Mouse (Mus musculus) left cerebral cortex, postnatal 4 days (tissue): Measurements from ENCODE around the gene Rexo4. TPM values are rescaled to one million over a fixed set of nuclear protein-coding genes. Genes with fewer than 3 reads are reported as not detected.

Source experiments
- DNase-seq: peaks from one replicate; pipeline ENCODE4 v3.0.0-alpha.2; 2022
- intact Hi-C: fragments of 180-260 bp; cut with DNase I; formaldehyde crosslinking; loops from one replicate; pipeline ENCODE4 v1.15.1; 2025
- total RNA-seq, 2 experiments: library from RNA; stranded (reverse); gene quantifications; 2 replicates each; pipeline ENCODE4 v1.2.3; 2021

Rexo4 gene
- total RNA-seq, 2 experiments from 2014 or later, result 50.9 to 61.6 TPM

DNA sequence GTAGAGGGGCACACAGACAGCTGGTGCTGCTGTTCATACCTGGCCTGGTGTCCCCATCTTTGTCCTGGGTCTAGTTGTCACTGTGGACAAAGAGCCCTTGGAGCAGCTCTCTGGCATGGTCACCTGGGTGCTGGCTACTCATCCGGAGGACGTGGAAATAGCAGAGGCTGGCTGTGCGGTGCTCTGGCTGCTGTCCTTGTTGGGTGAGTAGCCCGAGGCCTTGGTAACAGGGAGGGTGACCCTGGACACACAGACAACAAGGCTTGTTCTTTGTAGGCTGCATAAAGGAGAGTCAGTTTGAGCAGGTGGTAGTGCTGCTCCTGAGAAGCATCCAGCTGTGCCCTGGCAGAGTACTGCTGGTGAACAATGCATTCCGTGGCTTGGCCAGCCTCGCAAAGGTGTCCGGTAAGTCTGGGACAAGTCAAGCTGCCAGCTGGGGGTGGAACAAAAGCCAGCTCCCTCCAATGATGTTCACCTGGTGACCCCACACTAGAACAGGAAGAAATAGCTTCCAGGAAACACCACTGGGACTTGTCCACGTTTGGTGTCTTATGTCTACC, 12.8 kb downstream of the Rexo4 start:
- intact Hi-C loops, result no loop called here
- no peak for DNase-seq

DNA sequence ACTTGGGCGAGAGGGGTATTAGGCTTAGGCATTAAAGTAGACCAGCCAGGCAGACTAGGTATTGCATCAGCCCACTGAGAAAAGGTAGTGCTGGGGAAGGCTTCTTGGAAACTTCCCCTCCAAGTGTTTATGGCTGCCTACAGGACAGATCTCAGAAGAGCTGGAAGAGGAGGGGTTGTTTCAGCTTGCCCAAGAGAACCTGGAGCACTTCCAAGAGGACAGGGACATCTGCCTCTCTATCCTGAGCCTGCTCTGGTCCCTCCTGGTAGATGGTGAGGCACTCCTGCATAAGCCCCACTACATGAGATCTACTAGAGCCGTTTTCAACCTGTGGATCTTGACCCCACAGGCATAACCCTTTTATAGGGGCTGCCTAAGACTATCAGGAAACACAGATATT, 13.8 kb downstream of the Rexo4 start:
- intact Hi-C loops, result no loop called here
- no peak for DNase-seq

DNA sequence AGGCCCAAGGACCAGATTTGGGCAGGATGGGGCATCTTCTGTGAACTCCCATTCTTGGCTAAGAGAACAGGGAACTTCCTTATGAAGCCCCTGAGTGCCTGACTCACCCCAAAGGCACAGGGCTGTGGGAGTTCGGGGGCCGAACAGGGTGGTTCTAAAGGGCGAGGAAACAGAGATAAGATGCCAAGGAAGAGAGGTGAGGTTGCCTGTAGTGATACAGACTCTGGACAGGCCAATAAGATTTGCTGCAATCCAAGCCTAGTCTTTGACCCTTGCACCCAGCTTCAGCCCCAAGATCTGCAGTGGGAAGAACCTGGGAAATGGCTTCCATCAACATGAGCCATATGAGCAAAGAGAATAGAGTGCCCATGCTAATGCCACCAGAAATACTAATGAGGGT, 20.9 kb downstream of the Rexo4 start:
- intact Hi-C loops, result no loop called here
- DNase-seq, result no peak

DNA sequence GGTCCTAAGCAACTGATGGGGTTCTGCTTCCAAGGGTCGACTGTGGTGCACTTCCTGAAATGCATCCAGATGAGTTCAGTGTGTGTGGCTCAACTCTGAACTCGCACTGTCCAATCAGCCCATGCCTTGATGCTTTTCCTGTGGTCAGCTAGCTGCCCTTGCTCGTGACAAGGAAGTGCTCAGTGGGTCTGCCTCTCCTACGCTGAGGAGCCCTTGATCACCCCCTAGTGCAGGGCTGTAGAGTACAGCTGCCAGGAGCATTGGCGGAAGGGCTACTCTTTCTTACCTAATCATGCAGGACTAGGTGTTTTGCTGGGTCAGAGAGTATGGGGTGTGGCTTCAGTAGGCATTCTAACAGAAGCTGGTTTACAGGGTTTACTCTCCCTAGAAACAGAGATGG, 22.6 kb downstream of the Rexo4 start:
- DNase-seq, result no peak
- intact Hi-C loops, result no loop called here

DNA sequence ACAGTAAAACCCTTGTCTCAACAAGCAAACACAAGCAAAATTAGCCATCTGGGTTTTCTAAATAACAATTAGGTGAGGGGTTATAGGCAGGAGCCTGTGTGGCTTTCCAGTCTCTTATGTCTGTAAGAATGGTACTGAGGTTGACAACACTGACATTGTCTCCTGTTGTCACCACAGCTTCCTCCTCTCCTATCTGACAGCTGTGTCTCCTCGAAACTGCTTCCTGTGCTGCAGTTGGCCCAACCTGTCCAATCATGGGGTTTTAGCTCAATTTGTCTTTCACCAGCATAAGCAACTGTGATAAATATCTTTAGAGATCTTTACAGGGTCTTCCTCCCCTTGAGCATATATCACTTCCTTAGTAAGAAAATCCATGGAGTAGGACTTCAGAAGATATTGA, 27.8 kb downstream of the Rexo4 start:
- no peak for DNase-seq
- intact Hi-C loops, result loop anchor here (10.0 kb wide), 1 partner anchor 98 kb away; no protein-coding TSS in a partner anchor

DNA sequence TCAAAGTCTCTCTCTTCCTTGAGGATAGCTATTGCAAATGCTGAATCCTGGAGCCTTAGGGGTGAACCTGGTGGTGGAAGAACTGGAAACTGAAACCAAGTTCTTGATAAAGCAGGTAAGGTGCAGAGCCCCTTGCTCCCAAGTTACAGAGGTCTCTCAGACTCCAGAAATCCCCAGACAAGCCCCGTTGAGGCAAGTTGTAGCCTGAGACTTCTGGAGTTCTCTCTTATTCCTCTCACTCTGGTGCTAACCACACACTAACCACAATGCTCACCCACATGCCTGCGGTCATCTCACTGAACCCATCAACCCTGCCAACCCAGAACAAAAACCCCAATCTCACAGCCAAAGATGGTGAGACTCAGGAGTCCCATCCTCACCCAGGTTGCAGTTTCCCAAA, 28.9 kb downstream of the Rexo4 start:
- intact Hi-C loops, result loop anchor here (10.0 kb wide), 1 partner anchor 100 kb away; no protein-coding TSS in a partner anchor
- DNase-seq, result no peak

DNA sequence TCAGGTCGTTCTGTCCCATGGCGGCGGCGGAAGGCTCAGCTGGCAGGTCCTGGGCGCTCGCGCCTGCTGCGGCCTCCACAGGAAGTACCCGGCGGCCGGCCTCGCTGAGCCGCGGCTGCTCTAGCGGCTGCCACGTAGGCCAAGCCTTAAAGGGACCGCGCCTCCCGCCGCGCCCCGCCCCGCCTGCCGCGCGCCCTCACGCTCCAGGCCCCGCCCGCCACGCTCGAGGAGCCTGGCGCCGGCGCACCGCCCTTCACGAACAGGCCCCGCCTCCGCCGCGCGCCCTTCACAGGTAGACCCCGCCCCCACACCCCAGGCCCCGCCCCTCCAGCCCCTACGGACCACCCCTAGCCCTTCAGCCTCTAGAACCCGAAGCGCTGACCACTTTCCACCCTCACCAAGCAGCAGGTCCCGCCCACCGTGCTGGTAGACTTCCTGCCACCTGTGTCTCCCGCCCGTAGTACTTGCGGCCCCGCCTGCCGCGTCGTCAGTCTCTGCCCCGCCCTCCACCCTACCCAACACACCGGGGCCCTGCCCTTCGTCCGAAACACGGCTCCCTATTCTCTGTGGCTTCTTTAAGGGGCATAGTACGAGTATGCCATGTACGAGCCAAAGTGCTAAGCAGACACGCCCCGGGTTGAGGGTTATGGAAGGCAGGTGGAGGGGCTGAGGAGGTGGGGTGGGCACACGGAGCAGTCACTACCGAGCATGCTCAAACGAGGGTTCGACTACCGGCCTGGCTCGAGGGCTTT, 30.7 kb downstream of the Rexo4 start, which contains the start of the genes Surf4 and Stkld1:
TSS of gene Surf4 (minus strand) at position 625 of the 752 bp plus-strand sequence.
TSS of gene Stkld1 (plus strand) at position 744 of the 752 bp plus-strand sequence.
- DNase-seq, result peak; percentile 93
- intact Hi-C loops, result loop anchor here (5.0 to 10.0 kb wide), 2 partner anchors 101 to 304 kb away; no protein-coding TSS in a partner anchor

DNA sequence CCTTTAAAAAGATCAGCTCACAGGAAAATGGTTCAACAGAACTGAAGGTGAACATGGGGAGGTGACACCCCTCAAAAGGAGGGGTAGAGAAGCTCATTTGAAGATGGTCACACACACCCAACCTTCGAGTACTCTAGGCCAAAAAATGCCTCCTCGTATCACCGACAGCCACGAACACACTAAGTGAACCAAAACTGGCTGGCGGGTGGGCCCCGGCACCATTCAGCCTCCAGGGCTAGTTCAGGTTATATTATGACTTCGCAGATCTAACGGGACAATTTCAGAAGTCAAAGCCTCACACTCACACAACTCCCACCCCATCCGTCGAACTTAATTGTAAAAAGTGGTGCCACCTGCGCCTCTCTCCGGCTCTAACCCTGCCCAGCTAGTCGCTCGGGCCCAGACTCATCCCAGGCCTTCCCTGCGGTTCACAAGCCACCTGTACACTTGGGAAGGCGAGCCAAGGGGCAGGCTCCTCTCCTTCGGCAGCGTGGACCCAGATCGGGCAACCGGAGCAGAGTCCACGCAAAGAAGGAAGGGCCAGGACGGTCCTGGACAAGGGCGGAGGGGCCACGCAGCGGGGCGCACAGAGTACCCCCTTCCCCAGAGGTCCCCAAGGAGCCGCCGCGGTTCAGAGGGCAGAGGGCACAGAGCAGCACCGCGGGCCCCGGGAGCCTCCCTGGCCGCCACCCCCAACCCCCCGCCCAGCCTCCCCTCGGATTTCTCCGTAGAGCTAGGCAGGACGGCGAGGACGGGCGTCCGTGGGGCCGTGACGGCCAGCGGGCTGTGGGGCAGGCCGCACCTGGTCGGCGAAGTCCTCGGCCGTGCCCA, 31.5 kb downstream of the Rexo4 start:
- intact Hi-C loops, result loop anchor here (5.0 to 10.0 kb wide), 2 partner anchors 102 to 305 kb away; no protein-coding TSS in a partner anchor
- DNase-seq, result peak; percentile 37

DNA sequence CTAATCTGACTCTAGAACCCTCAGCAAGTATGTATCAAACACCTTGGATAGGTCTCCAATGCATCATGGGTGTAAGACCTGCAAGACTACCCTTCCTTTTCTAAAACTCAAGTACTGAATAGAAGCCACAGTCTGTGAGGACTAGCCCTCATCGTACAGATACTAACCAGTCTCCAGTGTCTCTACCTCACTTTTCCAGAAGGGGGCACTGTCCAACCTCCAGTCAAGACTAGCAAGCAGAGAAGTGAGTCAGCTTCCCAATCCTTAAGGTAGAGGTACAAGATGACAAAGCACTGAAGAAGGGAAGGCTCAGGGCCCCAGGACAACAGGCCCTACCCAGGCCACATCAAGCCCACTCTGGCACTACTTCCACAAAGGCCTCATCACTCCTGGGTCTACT, 33.8 kb downstream of the Rexo4 start:
- intact Hi-C loops, result loop anchor here (5.0 to 10.0 kb wide), 2 partner anchors 104 to 307 kb away; no protein-coding TSS in a partner anchor
- DNase-seq, result peak; percentile 60

DNA sequence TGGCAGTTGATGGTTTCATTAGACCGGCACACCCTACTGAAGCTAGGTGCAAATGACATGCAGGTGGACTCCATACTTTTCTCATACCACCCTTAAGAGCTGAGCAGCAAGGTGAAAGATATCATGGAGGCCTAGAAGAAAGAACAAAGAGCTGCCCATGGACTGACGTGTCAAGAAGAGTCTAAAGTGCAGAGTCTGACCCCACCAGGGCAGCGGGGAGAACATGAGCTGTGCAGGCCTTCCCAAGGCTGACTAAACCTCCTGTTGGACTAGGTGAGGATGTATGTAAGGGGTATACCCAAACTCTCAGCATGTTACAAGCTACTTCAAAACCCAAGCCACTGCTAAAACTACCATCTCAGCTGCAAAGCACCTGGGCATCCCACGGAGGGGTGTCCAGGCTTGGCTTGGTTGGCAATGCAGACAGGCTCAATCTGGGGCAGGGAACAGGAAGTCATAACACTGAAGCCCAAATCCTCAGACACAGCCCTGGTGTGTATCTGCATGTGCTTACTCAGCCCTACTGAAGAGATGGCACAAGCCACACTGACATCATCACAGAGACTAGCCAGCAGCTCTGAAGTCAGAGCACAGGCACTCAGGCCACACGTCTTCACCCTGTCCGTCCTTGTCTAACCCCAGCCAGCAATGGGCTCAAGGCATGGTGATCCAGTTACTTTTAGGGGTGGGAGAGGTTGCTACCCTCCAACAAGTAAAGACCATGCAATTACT, 36.3 kb downstream of the Rexo4 start:
- no peak for DNase-seq
- intact Hi-C loops, result no loop called here

DNA sequence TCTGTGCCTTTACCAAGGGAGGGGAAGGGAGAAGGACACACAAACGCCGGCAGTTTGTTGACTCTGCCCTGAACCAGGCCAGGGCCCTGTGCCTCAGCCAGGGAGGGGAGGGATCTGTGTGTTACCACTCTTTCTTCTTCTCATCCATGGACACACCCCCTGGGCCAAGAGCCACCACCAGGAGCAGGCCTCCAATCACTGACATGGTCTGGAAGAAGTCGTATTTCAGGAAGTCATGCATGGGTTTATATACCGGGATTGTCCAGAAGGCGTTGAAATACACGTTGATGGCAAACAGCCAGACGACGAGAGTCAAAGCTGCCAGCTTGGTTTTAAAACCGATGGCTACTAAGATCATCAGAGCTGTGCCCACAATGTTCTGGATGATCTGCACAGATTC, 42.4 kb downstream of the Rexo4 start:
- intact Hi-C loops, result no loop called here

DNA sequence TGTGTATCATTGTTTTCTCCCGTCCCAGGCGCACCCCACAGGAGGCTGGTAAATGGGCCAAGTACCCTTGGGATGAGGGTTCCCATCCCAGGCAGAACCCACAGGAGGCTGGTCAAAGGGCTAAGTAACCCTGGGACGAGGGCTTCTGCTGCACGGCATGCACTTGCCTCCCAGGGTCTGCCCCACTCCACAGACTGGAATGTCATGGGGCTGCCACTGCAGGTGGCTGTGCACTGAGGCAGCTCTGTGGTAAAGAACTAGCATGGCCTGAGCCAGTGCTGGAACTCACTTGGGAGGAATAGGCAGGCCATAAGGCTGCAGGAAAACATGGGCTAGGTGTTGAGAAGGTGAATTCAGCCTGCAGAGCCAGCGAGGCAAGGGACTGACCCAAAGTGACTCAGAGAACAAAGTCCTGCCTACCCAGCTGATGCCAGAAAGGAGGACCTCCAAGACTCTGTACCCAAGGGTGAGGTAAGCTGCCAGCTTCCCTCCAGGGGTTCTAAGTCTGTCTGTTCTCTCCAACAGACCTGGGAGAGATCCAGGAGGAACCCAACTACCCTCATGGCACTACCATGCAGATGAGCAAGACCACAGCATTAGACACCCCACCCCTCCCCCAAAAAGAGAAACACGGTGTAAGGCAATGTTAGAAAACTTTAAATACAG, 43.9 kb downstream of the Rexo4 start:
- intact Hi-C loops, result no loop called here
- no peak for DNase-seq

More for the DNA sequence above, 42.4 kb downstream of the Rexo4 start:
- no peak for DNase-seq

DNA sequence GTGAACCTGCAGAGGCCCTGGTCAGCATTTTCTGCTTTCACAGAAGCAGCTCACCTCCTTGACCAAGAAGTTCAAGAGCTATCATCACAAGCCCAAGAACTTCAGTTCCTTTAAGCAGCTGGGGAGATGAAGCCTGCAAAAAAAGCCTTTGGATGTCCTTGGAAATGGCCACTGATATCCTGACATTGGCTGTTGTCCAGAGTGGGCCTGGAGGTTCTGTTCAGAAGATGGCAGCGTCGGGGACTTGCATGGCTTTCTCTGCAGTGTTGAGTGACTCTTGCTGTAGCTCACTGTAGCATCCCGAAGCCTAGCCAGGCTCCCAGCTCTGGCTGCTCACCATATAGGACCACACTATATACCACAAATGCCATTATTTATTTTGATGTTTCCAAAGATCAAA, 44.5 kb downstream of the Rexo4 start:
- no peak for DNase-seq
- intact Hi-C loops, result no loop called here

DNA sequence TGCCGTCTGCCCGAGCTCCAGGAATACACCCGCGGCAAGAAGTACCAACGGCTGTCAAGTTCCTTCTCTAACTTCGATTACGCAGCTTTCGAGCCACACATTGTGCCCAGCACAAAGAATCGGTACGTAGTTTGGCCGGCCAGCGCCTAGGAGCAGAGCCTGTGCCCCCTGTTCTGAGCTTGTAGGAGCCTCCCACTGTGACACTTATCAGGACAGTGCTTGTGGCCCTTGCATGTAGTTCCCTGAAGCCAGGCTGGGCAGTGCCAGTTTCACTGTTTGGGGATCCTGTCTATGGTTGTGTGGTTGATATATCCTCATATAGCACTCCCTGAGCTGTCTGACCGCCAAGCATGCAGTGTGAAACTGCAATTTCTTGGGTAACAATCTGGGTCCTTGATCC, 47.4 kb downstream of the Rexo4 start:
- intact Hi-C loops, result no loop called here
- DNase-seq, result no peak

DNA sequence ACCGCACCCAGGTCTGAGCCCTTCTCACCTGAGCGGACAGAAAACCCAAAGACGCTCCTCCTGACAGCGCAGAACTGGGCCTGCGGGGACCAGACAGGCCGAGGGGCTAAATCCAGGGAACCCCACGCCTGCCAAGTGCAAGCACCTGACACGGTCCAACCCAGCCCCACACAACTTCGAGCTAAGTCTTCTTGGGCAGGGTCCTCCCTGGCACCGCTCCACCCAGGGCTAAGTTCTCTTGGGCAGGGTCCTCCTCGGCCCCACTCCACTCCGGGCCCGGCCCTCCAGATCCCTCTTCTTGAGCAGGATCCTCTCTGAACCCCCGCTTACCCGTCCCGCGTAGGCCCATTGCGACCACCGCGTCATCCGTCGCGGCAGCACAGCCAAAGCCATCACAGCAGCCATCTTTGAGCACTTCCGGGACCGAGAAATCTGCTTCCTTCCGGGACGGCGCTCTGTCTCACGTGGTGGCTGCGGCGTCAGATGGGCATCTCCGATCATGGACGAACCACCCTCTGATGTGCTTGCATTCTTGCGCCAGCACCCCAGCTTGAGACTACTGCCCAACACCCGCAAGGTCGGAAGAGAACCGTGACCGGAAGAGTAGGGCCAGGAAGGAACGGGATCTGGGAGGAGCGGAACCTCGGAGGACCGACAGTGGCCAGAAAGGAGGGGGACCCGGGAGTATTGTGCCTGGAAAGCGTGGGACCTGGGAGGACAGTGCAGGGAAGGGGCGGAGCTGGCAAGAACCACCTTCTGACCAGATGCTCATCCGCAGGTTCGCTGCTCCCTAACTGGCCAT, 48.1 kb downstream of the Rexo4 start, which contains the start of the genes Surf2 and Surf1:
TSS of gene Surf2 (plus strand) at position 441 of the 802 bp plus-strand sequence.
TSS of gene Surf1 (minus strand) at position 604 of the 802 bp plus-strand sequence.
- intact Hi-C loops, result no loop called here
- DNase-seq, result peak; percentile 82

DNA sequence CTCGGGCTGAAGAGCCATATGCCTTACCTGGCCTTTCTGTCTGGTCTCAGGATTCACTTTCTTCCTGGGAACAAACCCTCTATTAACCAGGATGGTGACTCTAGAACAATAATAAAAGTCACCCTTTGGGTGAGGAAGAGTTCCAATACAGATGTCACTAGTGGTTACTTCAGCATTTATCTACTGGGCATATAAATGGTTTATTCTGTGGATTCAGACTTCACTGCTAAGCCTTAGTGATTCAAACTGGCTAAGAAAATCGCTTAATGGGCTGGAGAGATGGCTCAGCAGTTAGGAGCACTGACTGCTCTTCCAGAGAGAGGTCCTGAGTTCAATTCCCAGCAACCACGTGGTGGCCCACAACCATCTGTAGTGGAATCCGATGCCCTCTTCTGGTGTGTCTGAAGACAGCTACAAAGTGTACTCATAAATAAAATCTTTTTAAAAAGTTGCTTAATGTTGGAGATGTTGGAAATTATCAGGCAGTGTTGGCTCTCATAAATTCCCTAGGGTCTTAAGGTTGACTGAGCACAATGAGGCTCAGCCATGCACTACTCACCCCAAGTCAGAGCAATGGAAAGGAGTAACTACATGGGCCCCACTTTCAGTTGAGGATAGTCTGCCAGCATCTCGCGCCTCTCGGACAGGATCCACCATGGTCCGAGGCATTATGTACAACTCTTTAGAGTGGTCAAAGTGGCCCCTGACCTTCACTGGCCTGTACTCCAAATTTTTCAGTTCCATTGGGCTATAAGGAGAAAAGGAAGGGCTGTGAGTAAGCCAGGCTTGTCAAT, 49.8 kb downstream of the Rexo4 start:
- intact Hi-C loops, result no loop called here
- DNase-seq, result no peak

DNA sequence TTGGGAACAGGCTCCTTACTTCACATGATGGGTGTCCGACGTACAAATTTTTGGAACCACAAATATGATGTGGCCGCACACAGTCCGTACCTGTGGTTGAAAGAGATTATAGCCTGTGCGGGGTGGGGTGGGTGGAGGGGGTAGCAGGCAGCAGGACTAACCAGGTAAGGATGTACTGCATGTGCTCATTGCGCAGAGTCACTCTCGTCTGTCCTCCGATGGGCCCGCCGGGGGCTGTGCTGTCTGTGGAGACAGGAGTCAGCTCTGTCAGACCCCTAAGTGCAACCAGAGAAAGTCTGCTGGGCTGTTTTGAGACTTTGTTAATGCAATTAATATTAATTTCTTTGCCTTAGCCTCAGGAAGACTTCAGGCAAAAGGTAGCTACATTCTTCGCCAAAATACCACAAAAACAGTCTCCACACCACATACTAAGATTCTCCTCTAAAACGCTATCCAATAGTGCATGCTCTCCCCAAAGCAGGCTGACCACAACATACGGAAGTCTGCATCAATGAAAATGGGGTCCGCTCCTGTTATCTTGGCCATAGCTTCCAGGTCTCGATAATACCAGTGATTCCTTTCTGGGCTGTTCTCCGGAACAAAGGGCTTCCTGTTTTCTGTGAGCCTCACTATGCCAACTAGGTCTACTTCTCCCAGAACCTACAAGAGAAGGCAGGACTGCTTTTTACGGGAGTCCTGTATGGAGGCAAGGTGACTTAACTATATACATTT, 50.6 kb downstream of the Rexo4 start:
- DNase-seq, result no peak
- intact Hi-C loops, result no loop called here
